Mouse (Mus musculus) embryonic fibroblast, embryonic 13.5 days (primary cell): ENCODE measurements around the gene Prg3.

Experiments
- CTCF ChIP-seq: IDR thresholded peaks from 2 replicates; pipeline ENCODE4 v1.5.1; 2011; ENCODE audit warnings: mild to moderate bottlenecking, control low read depth, low read length, moderate library complexity, borderline replicate concordance; ENCODE audit not compliant: insufficient read depth
- POLR2A ChIP-seq: IDR thresholded peaks from 2 replicates; pipeline ENCODE4 v1.6.1; 2011; ENCODE audit warnings: low read depth, mild to moderate bottlenecking, control low read depth, low read length, moderate library complexity

- TF ChIP-seq POLR2A (no peak), CTCF (no peak)
These were observed 24.7 kb downstream of the Prg3 start for GRCm38 (mm10) chr2:85012679-85013078.
